Mouse (Mus musculus) adrenal gland, postnatal 14 days (tissue): Measurements from ENCODE around the gene Muc1. TPM values are rescaled to one million over a fixed set of nuclear protein-coding genes. Genes with fewer than 3 reads are reported as not detected.
"Not testable (repeated sequence)": the region's sequence is repeated elsewhere in the genome, so short reads cannot be mapped to it uniquely, and the experiment has no call there.

Experiments used
- DNase-seq: peaks from one replicate; pipeline ENCODE4 v3.0.0; 2021; ENCODE audit warnings: mixed read lengths
- total RNA-seq: library from RNA; stranded (reverse); gene quantifications from 2 replicates; pipeline ENCODE4 v1.2.3, GENCODE M21; 2021

Muc1 gene
- total RNA-seq, 1 experiment from 2014 or later = 1.3 TPM

DNA sequence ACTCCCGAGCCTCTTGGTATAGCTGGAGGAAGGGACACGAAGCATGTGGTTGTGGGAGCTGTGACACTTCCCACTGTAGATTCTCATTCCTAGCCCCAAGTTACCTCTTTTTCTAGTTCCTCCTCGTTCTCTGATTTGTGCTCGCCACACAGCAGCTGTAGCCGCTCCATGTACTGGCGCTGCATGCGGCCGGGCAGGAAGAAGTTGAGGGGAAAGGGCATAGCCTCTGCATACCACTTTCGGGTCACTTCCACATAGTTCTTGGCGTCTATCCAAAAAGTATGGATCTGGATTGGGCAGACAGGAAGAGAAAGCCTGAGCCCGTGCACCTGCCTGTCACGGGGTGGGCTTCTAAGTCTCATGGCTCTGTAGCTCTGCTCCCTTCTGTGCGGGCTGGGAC lies 18.7 kb upstream of the Muc1 start:
- no peak for DNase-seq

GRCm38 (mm10) chr3:89210731-89211130 lies 18.1 kb upstream of the Muc1 start:
- peak; percentile 54 for DNase-seq

GRCm38 (mm10) chr3:89213803-89214530 lies 14.9 kb upstream of the Muc1 start:
- peak; percentile 95 for DNase-seq

DNA sequence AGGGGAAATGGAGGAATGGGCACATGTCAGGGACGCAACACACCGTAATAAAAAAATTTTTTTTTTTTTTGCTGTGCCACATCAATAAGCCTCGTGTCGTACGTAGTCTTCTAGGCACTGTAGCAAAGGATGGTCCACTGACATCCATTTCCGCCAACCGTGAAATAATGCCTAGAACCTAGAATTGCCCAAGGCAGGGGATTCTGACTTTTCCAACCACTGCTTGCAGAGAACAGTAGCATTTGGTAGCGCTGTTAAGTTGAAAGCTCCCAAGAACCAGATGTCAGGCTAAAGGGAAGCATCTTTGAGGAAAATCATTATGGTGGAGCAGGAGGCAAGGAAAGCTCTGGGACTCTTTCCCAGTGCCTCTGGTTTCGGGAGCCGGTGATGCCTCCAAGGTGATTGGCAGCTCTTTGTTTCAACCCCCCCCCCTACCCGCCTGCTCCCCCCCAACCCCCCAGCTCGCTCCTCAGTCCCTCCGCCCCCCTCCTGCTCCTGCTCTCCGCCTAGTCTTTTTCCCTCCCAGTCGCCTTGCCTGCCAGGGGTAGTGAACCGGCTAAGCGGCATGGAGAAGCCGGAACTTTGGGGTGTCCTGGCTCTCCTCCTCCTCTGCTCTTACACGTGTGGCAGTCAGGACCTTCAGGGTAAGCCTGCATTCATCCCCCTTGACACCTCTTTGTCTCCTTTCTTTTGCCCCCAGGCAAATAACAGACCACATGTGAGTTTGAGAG lies 14.0 kb upstream of the Muc1 start, which contains the start of gene Thbs3:
Thbs3 (plus strand) TSS at position 500 of the 731 bp plus-strand sequence.
- no peak for DNase-seq

- peak; percentile 87 for DNase-seq
These were observed 13.0 kb upstream of the Muc1 start for GRCm38 (mm10) chr3:89215853-89216252.

DNA sequence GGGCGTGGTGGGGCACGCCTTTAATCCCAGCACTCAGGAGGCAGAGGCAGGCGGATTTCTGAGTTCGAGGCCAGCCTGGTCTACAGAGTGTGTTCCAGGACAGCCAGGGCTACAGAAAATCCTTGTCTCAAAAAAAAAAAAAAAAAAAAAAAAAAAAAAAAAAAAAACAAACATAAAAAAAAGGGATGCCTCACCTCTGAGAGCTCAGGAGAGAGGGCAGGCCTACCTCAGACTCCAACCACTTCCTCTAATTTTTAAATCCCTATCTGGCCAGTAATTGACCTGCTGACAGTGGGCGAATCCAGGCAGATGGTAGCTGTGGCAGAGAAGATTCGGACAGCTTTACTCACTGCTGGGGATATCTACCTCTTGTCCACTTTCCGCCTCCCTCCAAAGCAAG lies 12.4 kb upstream of the Muc1 start:
- not testable (repeated sequence) for DNase-seq

GRCm38 (mm10) chr3:89218271-89218670 lies 10.6 kb upstream of the Muc1 start:
- no peak for DNase-seq

DNA sequence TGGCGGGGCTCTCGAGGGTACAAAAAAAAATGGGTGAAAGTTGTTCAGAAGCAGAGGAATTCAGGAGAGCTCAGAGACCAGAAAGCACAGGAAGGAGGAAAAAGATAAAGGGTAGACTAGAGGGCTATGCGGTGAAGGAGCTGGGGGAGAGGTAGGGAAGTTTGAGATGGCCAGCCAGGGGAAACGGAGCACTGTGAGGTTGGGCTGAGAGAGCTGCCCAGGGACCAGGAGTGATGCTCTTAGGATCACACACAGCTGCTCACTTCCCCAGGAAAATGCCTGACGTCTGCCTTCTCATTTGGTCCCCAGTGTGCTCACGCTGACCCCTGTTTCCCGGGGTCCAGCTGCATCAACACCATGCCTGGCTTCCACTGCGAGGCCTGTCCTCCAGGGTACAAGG lies 9.3 kb upstream of the Muc1 start:
- DNase-seq = no peak

DNA sequence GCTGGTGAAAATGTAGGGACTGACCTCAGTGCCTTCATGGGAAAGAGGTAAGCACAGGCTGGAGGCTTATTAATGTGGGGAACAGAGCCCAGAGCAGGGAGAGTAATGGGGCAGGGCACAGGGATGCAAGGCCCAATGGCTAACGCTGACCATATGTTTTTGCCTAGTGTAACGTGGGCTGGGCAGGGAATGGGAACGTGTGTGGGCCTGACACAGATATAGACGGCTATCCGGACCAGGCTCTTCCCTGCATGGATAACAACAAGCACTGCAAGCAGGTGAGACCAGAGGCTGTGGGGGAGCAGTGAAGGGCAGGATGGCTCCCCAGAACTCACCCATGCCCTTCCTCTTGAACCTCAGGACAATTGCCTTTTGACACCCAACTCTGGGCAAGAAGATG lies 7.7 kb upstream of the Muc1 start:
- DNase-seq = no peak

- no peak for DNase-seq
These were observed 4.1 kb upstream of the Muc1 start for GRCm38 (mm10) chr3:89224796-89225195.

DNA sequence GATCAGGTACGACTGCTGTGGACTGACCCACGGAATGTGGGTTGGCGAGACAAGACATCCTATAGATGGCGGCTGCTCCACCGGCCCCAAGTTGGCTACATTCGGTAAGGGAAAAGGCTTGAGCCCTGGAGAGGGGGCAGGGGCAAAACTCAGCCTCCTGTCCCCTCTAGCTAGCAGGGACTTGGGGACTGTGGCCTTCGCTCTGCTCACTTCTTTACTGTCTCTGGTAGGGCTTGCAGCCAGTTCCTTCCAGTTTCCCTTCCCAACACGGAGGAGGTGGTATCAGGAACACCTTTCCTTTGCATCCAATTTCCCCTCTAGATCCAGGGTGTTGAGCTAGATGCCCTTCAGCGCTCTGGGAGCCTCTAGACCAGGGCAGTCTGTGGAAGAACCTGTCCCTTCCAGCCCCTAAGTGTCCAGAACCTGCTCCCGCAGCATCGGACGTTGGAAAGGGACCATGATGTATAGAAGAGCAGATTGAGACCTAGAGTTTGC lies 3.5 kb upstream of the Muc1 start:
- DNase-seq = no peak

DNA sequence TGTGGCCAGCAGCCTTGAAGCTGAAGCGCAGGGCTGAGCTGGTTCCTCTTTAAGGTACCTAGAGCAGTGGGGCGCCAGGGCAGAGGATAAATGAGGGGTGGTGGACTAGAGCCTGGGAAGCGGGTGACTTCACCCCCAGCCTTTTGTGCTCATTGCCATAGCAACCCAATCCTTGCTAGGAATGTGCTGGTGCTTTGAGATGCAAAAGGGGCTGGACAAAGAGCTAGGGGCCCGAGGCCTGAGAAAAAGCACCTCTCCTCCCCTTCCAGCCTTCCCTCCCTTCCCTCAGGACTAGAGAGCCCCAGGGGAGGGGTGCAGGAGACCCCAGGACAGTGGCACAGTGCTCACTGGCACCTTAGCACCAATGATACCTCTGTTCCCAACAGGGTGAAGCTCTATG lies 2.9 kb upstream of the Muc1 start:
- no peak for DNase-seq

DNA sequence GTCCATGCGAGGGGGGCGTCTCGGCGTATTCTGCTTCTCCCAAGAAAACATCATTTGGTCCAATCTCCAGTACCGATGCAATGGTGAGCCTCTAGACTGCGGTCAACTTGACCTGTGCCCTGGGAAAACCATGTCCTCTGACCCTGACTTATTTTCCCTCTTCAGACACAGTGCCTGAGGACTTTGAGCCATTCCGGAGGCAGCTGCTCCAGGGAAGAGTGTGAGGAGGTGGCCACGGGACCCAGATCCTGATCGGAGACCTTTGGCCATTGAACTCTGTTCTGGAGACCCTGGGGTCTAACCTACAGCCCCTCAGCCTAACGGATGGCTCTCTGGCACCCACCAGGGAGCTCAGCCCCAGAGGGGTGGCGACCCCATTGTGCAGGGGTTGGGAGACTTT lies 2.5 kb upstream of the Muc1 start:
- DNase-seq = no peak

DNA sequence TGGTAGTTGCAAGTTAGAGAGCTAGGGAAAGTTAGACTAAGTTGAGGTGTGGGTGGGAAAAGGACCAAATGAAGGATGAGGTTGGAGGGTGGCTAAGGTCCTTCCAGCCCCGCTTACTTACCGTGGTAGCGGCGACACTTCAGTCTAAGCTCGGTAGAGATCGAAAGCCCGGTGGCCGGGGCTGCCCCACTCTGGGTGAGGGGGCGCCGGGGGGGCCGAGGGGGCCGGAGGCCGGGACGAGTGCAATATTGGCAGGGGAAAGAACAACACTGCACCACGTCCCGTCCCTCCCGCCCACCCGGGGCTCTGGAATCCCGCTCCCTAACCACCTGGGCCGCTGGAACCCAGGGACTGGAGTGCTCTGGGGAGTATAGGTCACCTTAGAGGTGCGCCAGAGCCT lies 2.0 kb upstream of the Muc1 start, which contains the start of gene Mtx1:
Mtx1 (minus strand) TSS at position 189 of the 400 bp plus-strand sequence.
- no peak for DNase-seq

GRCm38 (mm10) chr3:89227307-89228179 lies 1.3 kb upstream of the Muc1 start:
- peak; percentile 94 for DNase-seq

- peak; percentile 92 for DNase-seq
These were observed 692 bp upstream of the Muc1 start for GRCm38 (mm10) chr3:89228180-89228549.

GRCm38 (mm10) chr3:89229276-89229675 lies 419 bp downstream of the Muc1 start:
- no peak for DNase-seq

DNA sequence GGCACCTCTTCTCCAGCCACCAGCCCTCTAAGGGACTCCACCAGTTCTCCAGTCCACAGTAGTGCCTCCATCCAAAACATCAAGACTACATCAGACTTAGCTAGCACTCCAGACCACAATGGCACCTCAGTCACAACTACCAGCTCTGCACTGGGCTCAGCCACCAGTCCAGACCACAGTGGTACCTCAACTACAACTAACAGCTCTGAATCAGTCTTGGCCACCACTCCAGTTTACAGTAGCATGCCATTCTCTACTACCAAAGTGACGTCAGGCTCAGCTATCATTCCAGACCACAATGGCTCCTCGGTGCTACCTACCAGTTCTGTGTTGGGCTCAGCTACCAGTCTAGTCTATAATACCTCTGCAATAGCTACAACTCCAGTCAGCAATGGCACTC lies 1.7 kb downstream of the Muc1 start:
- DNase-seq = no peak

DNA sequence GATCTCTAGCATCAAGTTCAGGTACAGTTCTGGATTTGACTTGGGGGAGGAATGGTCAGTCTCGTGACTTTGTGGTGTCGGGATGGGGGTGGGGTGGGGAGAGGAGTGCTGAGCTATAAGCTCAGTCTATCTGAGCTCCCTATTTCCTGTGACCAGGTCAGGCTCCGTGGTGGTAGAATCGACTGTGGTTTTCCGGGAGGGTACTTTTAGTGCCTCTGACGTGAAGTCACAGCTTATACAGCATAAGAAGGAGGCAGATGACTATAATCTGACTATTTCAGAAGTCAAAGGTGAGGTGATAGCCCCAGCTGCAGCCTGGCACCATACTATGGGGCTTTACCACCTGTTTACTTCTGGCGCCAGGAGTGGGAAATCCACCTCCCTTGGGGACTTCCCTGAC lies 2.5 kb downstream of the Muc1 start:
- DNase-seq = no peak

GRCm38 (mm10) chr3:89231772-89232275 lies 3.0 kb downstream of the Muc1 start:
- DNase-seq = no peak

DNA sequence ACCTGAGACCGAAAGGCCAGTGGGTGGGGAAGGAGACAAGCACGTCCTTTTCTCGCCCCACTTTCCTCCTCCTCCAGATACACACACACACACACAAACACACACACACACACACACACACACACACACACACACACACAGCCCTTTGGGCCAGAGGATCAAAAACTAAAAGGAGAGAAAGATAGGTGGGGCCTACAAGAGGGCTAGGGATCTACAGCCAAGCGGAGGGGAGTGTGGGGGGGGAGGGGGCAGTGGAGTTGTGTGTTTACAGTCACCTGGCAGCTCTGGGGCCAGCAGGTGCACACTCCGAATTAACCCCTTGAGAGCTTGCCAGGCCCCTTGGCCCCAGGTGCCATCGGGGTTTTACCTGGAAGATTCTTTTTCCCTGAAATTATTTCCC lies 3.8 kb downstream of the Muc1 start:
- DNase-seq = no peak

DNA sequence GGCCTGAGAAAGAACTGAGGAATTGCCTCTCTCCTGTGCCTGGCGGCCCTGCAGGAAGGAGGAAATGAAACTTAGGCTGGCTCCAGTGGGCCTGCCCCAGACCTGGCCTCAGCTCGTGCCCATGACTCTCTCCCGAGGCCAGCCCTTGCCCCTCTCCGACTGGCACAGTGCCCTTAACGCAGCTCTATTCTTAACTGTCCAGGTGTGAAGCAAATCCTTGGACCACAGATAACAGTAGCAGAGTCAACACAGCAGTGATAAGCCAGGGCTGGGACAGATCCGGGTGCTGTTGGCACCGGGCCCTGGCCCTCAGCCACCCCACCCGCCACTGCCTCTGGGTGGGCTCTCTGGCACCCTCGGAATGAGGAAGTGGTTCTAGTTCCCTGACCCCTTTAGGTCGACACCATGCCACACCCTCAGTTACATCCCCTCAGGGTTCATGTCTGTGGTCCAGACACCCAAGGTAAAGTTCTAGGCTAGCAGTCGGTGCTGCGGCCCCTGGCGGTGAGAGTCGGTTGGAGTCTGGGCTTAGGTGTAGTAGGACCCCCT lies 4.8 kb downstream of the Muc1 start:
- DNase-seq = no peak
